Mouse (Mus musculus) C2C12 (cell line): ENCODE measurements around the gene Ap2m1.

Source experiments
- CTCF ChIP-seq: IDR thresholded peaks from one replicate; pipeline ENCODE4 v1.5.1; 2011; ENCODE audit not compliant: control insufficient read depth, insufficient read depth, insufficient read length
- MAX ChIP-seq: IDR thresholded peaks from one replicate; pipeline ENCODE4 v1.6.1; 2011; ENCODE audit warnings: mild to moderate bottlenecking, control low read depth
- USF1 ChIP-seq: IDR thresholded peaks from one replicate; pipeline ENCODE4 v1.6.1; 2011; ENCODE audit warnings: low read depth, mild to moderate bottlenecking, control low read depth, moderate library complexity

GRCm38 (mm10) chr16:20551691-20552090 lies 16.4 kb downstream of the Ap2m1 start:
- no peak for TF ChIP-seq CTCF
- no peak for TF ChIP-seq MAX
- no peak for TF ChIP-seq USF1
